Mouse (Mus musculus) gastrocnemius, postnatal 36 days (tissue): Measurements from ENCODE around the gene Cox11. TPM values are rescaled to one million over a fixed set of nuclear protein-coding genes. Genes with fewer than 3 reads are reported as not detected.

Source experiments
- DNase-seq, 2 experiments: peaks; one replicate each; pipeline ENCODE4 v3.0.0; 2022
- intact Hi-C: fragments of 180-260 bp; cut with DNase I; formaldehyde crosslinking; loops from one replicate; pipeline ENCODE4 v1.15.1; 2025
- total RNA-seq, 2 experiments: library from RNA; stranded (reverse); gene quantifications; 2 replicates each; pipeline ENCODE4 v1.2.3; 2021

Cox11 gene
- total RNA-seq, 2 experiments from 2014 or later: 21.5 to 21.8 TPM

DNA sequence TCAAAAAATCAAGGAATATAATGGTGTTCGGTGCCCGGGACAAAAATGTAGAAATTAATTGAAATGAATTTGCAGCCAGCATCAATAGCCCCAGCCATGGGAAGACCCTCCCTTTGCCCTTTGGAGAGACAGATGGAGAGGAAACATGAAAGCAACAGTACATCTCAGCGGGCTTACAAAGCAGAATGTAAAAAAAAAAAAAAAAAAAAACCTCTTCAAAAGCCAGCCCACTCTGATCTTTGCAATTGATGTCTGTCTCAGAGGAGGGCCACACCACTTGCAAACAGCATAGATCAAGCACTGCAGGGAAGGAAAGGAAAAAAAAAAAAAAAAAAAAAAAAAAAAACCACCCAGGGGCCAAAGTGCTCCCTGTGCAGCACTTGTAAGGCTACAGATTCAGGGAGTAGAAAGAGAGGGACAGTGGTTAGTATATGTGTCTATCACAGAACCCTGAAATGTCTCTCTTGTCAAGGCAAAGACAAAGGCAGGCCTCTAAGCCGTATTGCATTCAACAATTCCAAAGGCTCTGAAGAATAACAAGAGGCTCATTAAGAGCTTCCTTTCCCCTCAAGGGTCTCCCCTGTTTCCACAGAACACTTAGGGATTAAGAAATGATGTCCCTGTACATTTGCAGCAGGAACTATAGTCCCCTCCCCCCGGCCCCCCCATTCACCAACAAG, 25.8 kb downstream of the Cox11 start:
- no peak for DNase-seq
- intact Hi-C loops: no loop called here

DNA sequence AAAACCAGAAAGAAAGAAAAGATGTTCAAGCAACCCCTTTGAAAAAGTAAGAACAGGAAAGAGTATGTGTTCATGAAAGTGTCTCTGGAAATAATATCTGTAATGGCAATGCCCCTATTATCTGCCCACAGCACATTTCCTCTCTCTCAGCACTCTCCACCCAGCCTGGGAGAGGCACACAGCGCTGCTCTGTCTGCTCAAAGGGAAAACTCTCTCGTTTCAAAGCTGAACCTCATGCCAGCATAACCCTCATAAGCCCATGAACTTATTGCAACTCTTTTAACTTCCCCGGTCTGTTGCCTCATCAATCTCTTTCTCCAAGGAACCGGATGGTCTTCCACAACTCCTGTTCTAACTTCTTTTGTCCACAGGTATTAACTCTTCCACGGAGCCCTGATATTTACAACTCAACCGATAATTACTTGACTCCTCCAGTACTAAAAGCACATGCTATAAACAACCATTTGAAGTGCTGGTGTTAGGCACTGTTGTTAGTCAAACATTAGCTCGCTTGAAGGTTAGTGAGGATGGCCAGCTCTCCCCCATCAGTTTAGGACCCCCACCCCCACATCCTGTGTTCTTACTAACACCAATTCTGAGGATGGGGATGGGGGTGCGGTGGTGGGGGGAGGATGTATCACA, 26.5 kb downstream of the Cox11 start:
- no peak for DNase-seq
- intact Hi-C loops: no loop called here

DNA sequence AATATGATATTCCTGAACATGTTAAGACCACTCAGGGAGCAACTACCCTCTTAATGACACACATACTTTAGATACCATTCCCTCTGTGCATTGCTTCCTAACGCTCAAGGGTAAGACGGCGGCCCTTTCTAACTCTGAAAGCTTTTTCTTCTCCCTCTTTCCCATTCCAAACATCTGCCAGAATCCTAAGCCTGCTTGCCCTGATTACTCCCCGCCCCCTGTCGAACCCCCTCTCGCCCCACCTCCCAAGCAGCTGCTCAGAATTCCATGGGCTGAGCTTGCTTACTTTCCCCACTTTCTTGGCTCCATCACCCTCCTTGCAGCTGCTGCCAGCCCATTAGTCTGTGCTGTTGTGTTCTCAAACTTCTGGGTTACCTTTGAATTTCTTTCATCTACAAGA, 27.2 kb downstream of the Cox11 start:
- intact Hi-C loops: no loop called here
- DNase-seq: no peak

DNA sequence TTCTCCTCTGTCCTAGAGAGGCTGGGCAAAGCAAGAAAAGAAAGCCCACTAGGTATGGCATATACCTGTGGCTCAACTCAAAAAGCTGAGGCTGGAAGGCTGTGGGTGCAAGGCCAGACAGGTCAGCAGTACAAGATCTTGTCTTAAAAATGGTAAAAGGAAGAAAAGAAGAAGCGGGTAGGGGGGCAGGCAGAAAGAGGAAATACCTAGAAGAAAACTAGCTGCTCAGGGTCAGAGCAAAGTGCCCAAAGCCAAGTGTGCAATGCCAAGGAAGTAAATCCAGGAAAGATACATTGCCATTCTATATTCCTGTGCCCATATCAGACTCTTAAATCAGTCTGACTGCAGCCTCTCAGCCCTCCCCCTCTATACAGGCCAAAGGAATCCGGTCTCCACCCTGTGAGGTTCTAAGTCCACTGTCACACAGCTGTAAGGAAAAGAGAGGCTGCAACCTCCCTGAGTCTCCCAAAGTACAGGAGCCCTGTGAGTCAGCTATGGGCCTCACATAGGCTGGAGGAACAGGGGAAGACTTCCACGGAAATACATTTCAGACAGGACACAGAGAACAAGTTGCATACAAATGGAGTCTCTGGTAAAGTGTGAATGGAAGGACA, 28.3 kb downstream of the Cox11 start:
- DNase-seq: no peak
- intact Hi-C loops: no loop called here

DNA sequence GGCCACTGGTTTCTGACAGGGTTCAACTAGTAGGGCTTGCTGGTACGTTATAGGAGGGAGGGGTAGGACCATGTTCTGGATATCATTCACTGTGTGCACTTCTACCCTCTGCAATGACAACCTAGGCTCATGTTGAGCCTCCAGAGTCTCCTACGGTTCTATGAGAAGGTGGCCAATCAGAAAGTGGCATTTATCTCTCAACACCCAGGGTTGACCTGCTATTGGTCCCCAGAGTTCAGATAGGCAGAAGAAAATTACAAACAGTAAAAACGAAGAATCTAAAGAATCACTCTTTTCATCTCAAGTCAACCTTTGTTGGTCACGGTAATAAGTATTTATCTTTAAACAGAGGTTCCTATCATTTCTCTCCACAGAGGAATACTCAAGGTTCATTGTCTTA, 28.9 kb downstream of the Cox11 start:
- no peak for DNase-seq
- intact Hi-C loops: no loop called here

DNA sequence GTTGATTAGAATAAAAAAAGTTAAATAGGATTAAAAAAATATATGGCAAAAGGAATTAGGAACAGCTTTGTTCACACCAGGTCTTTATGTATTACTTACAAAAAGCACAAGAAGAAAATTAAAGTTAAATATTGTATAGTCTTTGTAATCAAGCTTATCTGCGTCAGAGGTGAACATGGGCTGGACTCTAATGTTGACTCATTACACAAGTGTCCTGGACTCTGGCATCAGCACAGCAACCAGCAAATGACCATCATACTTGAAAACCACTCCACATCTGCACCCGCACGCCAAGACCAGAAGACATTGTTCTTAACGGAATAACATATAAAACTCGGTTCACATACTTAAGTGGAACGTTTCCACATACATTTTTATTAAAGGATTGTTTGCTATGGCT, 29.4 kb downstream of the Cox11 start:
- intact Hi-C loops: no loop called here
- DNase-seq: no peak

DNA sequence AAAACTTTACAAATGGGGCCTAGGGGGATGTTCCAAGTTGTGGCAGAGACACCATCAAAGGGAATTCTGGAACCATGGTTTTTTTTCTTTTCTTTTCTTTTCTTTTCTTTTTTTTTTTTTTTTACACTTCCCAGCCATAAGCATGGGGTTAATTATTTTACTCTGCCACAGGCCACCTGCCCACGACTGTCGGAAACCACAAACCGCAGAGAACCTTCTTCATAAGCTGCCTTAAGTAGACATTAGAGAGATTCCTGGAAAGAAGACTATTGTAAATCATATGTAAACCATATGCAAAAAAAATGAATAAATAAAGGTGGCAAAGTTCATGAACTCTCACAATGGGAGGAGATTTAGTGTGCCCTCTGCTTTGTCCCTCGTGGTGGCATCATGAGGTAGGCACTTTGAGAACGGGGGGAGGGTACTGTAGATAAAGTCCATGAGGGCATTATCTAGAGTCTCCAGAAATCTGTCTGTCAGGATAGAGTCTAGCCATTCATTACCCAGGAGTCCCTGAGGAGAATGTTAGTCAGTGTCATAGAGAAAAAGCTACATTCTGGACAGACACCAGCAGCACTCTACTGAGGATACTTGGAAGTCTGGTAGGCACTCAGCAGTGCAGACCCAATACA, 37.6 kb downstream of the Cox11 start:
- intact Hi-C loops: no loop called here
- no peak for DNase-seq

DNA sequence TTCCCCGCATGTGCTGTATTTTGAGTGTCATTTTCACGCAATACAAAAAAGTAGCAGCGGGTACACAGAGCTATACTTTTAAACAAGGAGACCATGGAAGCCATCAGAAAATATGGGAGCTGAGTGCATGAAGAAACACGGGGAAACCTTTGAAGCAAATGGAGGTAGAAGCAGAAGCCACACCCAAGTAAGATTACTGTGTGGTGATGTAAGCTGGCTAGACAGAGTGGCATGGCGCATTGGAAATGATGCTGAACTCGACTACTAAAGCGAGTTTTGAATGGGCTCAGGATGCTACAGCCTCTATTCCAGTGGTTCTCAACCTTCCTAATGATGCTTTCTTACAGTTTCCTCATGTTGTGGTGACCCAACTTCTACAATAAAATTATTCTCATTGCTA, 39.1 kb downstream of the Cox11 start:
- DNase-seq: no peak
- intact Hi-C loops: no loop called here

DNA sequence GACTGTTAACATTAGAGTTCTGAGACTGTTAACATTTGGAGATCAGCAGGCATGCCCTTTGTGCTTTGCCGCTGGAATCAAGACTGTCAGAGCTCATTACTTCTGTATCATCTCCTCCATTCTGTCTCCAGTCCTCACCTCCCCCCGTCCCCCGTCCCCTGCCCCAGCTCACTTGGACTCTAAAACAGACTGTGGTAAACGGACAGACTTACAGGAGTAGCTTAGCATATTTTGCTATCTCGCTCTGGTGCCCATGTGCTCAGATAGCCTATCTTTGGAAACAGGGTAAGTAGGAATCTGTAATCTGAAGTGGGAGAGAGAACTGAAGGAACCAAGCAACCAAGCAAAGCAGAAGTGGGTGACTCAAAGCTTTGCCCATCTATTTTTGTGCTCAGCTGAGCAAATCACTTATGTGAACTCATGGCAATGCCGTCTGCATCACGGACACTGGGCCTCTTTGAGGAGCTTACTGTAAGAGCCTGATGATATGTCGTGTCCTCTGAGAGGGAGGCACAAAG, 39.9 kb downstream of the Cox11 start:
- intact Hi-C loops: no loop called here
- no peak for DNase-seq

DNA sequence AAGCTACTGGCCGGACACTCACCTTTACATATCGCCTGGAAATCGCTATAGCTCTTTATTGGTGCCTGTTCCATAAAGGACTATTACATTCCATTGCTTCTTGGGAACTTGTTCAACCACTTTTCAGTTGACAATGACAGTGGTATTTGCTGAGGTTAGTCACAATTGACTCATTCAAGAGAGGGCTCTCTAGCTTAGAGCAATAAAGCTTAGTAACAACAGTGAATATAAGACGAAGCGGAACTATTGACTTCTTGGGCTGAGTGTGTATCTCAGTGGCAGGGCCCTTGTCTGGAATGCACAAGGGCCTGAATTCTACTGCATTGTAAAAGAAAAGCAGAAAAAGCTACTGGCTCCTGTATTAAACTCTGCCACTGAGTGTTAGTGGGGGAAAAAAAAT, 40.6 kb downstream of the Cox11 start:
- DNase-seq: no peak
- intact Hi-C loops: no loop called here

DNA sequence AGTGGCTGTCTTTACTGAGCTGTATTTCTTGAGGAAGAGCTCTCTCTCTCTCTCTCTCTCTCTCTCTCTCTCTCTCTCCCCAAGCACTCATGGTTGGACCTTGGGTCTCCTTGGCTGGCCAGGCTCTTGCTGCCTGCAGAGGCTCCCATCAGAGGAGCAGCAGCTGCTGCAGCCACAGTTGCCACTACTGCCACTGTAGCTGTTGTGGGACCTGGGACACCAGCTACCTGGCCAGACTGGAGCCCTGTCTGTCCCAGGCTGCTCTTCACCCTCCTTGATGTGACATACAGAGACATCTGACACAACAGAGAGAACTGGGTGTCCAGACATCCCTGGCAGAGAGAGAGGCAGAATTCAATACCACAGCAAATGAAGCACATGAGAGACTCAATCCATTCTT, 43.2 kb downstream of the Cox11 start:
- no peak for DNase-seq
- intact Hi-C loops: no loop called here

DNA sequence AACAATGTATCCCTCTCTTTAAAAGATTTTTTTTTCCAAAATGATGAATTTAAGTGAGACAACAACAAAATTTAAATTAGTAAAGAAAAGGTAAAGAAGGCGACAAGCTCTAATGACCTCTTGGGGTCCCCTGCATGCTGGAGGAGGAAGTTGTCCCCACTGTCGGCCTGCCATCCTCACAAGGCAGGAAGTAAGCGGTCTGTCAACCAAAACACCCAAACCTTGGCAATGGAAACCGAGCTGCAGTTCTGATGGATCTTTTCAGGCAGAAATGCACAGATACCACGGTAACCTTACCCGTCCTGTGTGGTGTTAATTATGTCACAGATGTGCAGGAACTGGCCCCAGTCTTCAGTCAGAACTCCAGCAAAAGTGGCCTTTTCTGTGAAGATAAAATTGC, 46.8 kb downstream of the Cox11 start:
- intact Hi-C loops: no loop called here
- DNase-seq: no peak

DNA sequence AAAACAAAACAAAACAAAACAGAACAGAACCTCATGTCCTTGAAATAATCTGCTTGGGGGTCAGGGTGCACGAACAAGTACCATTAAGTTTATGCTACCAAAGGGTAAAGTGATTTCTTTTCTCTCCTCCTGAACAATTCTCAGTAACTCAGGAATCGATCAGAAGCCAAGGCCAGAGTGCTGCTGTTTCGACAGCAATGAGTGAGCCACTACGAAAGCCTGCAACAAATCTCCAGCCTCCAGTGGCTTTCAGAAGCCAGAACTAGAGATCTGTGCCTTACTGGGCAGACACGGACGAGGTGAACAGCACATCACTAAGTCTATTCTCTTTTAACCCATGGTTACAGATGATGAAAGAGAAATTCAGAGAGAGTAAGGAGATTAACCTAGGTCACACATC, 47.2 kb downstream of the Cox11 start:
- intact Hi-C loops: no loop called here

DNA sequence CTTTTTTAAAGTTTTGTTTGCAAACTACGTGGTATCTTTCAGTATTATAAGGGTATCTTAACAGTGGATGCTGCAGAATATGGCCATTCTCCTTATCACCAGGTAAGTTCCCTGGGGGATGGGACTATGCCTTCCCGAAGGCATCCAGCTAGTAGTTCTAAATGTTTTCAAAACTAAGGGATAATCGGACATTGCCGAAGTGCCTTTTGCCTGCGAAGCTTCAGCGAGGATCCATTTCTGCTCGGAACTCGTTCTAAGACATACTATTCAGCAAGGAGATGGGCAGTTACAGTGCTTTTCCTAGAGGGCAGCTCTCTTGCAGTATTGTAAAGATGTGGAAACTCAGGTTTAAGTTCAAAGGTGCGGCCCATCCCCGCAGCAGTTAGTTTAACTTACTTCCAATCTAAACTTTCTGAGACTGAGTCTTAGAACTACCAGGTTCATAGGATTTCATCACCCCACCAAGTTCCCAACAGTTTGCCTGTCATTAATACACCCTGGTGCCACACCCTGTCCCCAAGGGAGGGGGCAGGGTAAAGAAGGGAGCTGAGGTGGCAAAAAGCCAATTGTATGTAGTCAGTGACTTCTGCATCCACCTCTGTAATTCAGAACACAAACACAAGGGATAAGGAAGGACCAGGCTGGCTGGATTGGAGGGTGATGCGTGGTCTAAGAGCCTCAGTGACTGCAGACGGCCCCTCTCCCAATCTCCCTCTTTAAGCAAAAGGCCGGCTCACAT, 48.5 kb downstream of the Cox11 start:
- intact Hi-C loops: no loop called here
- DNase-seq: no peak

More for the DNA sequence above, 47.2 kb downstream of the Cox11 start:
- no peak for DNase-seq

DNA sequence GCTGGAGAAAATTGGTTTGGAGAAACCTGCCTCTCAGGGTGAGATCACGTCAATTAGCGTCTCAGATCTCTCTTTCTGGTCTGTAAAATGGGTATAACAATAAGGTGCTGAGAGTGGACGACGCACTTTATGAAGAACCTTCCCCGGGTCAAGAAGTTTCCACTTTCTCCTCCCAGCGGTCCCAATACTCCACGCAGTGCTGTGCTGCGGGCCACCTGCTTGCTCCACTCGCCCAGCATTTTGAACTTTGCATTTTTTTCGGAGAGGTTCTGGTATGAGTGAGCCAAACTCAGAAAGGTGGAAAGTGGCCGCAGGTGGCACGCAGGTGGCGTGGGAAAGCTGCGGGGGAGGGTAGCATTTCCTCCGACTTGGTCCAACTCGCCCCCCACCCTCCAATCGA, 49.1 kb downstream of the Cox11 start:
- DNase-seq: peak in 1 of 2 experiments; percentile 6
- intact Hi-C loops: no loop called here

DNA sequence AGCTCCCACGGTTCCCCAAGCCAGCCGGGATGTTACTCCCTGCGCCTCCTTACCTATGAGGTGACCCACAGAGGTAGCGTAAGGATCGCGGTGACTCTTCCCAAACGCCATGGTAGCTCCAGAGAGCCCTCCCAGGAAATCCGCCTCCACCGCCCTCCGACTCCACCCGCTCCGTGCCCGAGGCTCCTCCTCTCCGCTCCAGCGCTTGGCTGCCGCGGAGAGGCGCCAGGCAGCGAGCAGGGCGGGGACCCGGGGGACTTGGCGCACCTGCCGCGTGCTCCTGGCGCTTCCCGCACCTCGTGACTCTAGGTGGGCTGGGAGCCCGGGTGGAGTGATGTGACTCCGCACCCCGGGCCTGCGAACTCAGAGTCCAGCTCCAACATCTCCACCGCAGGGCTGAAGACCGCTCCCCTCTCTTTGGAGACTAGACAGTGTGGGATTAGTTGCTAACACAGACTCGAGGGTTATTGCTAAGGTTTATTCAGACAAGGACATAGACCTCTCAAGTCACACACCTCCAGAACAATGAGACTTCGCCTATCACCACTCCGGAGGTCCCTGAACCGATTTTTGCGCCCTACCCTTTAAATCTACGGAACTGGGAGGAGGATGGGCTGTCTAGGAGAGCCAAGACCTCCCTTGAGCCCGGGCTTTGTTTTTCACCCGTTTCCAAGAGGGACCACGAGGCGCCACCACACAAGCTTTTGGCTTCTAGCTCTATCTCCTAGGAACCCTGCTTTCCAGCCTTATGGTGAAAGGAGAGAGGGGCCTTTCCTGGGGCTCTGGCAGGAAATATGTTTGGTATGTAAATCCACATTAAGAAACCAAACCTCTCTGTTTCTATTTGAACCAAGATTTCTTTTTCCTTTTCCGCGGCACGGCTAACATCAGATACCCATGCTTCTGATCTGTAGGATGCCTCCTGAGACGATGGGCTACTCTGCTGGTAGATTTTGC, 49.8 kb downstream of the Cox11 start, which contains the start of gene Tom1l1:
Gene Tom1l1 (minus strand): TSS at position 907 of the 957 bp plus-strand sequence.
- intact Hi-C loops: no loop called here
- DNase-seq: peak; percentile 57 to 71

DNA sequence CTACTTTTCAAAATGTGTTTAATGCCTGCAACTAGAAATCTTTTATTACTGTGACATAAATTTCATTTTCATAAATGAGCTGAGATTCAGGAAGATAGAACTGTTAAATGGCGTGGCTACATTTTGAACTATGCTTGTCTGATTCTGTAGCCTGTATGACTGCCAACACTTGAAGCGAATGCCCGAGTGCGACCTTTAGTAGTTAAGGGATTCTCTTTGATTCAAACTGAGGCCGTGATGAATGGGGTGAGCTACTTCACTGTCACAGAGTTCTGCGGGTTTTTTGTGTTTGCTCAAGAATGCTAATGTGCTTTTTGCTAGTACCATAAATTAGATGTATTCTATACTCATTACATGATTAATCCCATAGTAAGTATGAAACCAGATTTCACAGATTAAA, 52.4 kb downstream of the Cox11 start:
- DNase-seq: no peak
- intact Hi-C loops: no loop called here

DNA sequence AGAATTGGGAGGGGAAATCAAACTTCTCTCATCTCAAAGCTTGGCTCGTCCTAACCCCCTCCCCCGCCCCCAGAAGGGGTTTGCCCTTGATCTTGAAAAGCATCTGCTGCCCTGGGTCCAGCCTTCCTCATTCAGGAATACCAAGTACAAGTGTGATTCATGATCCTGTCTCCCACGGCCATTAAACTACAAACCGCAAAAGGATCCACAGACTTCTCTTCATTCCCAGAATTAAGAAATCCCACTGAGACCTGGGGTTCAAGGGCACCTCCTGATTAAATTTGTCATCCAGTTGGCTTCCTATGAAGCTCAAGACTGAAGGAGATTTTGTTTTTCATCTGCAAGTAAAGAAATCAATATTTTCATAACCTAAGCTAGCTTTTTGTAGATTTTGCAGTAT, 56.2 kb downstream of the Cox11 start:
- intact Hi-C loops: no loop called here

More for the DNA sequence above, 56.2 kb downstream of the Cox11 start:
- DNase-seq: no peak
